Mouse (Mus musculus) right cerebral cortex, adult 18-20 months (tissue): Measurements from ENCODE around the gene Sox10.

Source experiments
- DNase-seq: peaks from one replicate; pipeline ENCODE4 v3.0.0; 2022; ENCODE audit warnings: mixed read lengths

Sox10 gene

DNA sequence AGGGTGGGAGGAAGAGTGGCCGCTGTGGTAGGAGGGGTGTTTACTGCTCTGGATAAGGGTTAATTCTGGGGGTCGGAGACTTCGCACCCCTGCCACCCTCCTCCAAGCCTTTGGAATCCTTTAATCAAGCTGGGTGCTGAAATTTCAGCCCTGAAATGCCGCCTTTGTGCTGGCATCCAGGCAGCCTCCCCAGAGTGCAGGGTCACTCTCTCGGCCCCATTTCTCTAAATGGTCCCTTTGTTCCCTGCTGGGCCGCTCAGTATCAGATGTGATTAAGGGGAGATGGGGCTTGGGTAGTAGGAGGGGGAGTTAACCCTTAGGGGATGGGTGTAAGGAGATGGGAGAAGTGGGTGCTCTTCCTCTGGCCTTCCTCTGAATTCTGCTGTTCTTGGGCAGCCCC lies 12.3 kb downstream of the Sox10 start:
- no peak for DNase-seq

- no peak for DNase-seq
Observed at GRCm38 (mm10) chr15:79151881-79152280, 13.2 kb downstream of the Sox10 start.

DNA sequence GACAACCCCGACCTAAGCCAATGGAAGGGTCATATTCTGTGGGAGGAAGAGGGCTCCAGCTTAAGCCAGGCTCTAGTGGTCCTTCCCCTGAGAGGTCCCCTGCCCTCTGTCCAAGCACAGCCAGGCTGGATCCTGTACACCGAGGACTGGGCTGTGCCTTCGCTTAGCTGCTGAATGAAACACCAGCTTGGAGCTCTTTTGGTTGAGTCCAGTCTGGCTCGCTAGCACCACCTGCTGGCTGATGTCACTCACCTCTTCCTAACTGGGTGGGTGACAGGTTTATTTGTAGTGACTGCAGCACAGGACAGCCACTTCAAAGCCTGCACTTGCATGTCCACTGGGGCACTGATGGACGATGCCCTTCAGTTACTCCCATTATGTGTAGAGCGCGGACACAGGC lies 16.5 kb downstream of the Sox10 start:
- peak; percentile 66 for DNase-seq

GRCm38 (mm10) chr15:79145522-79145921 lies 19.5 kb downstream of the Sox10 start:
- no peak for DNase-seq

- DNase-seq: no peak
Observed at GRCm38 (mm10) chr15:79144021-79144420, 21.0 kb downstream of the Sox10 start.

DNA sequence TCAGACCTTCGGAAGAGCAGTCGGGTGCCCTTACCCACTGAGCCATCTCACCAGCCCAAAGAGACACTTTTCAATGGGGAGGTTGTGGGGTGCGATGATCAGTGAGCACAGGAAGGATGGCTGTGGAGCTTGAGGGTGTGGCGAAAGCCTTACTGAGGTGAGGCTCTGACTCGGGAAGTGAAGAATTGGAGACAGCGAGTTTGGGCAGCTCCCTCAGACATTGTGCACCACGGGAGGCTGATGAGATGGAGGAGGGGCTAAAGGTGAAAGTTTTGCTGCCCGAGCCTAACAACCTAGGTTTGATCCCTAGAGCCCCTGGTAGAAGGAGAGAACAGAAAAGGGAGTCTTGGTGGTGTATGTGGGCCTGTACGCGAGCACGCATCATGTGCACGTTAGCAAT lies 21.7 kb downstream of the Sox10 start:
- DNase-seq: no peak

DNA sequence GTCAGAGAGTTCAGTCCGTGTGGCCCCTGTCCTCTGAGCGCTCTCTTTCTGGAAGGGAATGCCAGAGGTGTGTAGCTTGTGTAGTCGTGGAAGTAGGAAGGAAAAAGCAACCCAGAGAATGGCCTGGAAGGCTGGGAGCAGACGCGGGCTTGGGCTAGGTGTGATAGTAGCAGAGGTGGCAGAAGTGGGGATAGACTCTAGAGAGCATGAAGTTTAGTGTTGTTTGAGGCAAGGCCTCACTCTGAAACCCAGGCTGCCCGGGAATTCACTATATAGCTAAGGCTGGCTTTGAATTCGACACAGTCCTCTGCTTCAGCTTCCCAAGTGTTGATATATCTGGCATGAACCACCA lies 23.5 kb downstream of the Sox10 start:
- DNase-seq: no peak

DNA sequence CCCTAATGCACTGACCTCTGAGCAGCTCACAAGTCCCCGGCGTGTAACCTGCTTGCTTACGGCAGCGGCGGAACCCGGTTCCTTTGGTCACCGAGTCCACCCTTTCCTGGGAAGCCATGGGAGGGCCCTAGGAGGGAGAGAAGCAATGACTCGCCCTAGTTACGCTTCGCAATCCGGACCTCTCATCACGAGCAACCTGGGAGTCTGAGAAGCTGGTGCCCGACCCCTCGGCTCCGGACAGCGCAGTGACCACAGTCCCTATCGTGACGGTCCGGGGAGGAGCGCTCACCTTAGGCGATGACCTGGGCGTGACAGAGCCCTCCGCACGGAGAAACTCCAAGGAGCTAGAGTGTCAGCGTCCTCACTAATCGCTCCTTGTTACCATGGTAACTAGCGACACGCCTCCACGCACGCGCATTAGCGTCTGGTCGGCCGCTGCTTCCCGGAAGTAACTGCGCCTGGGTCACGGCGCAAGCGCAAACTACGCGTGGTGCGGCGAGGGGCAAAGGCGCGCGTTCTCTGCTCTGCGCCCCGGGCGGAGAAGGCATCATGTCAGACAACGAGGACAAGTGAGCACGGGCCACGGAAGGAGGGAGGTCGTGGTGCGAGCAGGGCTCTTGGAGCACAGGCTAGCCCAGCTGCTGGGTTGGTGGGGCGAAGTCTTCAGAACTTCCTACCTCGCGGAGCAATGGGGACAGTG lies 24.0 kb downstream of the Sox10 start, which contains the start of the genes Polr2f and 1700088E04Rik:
TSS of gene Polr2f (plus strand) at position 144 of the 700 bp plus-strand sequence.
TSS of gene 1700088E04Rik (minus strand) at position 388 of the 700 bp plus-strand sequence.
- peak; percentile 96 for DNase-seq

- no peak for DNase-seq
Observed at GRCm38 (mm10) chr15:79139640-79140039, 25.4 kb downstream of the Sox10 start.

- DNase-seq: no peak
Observed at GRCm38 (mm10) chr15:79135783-79136575, 29.1 kb downstream of the Sox10 start.

- DNase-seq: no peak
Observed at GRCm38 (mm10) chr15:79135332-79135731, 29.7 kb downstream of the Sox10 start.

DNA sequence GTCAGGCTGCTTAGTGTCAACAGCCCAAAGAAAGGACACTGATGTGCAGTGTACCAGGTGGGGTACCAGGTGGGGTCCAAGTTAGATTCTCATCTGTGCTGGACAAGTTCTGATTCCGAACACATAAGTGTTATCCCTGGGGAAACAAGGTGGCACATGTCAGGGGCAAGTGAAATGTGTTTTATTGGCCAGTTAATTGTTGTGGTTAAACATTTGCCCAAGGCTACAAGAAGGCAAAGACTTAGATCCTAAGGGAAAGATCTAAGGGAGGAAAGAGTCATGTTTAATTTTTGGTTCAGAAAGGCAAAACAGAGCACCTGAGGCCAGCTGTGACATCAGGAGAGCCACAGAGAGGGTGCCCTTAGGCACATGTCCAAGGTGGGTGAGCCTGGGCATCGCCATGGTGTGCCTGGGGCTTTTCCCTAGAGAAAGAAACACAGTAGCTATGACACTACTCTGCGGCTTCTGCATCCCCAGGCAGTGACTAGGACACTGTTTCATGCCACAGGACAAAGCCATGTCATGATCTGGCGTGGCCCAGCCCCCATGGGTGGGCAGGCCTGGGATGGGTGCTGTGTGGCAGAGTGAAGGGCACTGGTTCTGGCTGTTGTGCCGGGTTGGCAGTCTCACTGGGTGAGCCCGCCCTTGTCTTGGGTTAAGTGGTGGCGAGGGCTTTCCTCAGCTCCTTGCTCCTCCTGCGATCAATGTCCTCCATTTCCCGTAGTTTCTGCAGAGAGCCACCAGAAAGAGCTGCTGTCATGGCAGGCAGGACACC lies 30.4 kb downstream of the Sox10 start:
- DNase-seq: no peak

DNA sequence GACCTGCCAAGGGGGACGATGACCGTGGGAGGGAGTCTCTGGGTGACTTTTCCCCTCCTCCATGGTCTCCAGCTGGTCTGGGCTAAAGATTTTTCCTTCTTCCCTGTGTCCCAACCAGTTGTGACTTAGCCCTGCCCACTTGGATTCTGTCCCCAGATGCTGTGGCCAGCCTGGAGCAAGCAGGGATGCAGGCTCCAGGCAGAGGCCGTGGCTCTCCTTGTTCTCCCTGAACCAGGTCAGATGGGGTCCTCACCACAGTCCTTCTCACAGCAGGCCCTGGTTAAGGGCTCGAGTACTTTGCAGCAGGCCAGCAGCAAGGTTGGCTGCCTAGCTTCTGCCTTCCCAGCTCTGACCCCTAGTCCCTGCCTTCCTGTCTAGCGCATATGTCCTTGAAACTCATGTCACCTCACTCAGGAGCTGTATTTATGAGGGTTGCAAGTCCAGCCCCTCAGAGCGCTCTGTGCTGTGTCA lies 31.8 kb downstream of the Sox10 start:
- no peak for DNase-seq

DNA sequence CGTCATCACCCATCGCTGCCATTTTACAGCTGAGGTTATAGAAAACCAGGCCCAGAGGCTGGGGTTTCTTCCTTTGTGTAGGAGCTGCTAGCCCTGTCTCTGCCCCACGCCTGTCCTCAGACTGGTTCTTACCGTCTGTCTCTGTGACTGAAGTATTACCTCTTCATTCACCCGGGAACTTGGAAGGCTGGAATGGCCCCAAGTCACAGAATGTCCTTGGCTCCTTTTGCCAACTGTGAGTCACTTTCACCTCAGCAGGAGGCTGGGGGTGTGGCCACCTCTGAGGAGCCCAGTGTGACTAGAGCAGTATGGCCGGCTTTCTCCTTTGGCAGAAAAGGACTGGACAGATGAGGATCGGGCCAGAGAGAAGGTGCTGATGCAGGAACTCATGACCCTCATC lies 33.6 kb downstream of the Sox10 start:
- DNase-seq: no peak

DNA sequence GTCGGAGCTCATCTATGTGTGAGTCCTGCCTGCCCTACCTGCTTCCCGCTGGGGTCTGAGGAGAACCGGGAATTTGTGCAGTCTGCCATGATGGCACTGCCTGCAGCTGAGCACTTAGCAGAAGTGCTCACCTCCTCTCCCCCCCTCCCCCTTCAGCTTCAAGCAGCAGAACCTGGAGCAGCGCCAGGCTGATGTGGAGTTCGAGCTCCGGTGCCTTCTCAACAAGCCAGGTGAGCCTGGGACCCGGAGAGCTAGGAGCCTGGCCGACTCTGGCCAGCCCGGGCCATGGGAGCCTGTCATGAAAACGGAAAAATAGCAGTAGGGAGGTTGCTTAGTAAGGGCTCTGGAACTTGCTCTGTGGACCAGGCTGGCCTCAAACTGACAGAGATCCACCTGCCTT lies 34.3 kb downstream of the Sox10 start:
- DNase-seq: no peak

DNA sequence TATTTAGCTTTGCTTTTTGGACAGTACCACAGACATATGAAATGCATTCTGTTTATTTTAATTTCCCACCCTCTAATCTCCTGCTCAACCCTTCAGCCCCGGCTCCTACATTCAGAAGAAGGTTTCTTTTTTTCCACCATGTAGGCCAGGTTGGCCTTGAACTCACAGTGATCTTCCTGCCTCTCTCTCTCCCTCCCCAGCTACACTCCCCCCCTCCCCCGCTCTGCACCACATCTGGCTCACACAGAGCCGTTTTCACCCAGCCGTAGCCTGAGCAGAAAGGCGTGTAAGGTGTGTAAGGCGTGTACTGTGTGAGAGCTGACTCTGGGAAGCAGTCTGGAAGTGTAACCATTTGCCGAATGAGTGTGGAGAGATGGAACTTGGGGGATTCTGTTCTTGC lies 35.7 kb downstream of the Sox10 start:
- no peak for DNase-seq

- DNase-seq: no peak
Observed at GRCm38 (mm10) chr15:79128208-79128607, 36.8 kb downstream of the Sox10 start.

DNA sequence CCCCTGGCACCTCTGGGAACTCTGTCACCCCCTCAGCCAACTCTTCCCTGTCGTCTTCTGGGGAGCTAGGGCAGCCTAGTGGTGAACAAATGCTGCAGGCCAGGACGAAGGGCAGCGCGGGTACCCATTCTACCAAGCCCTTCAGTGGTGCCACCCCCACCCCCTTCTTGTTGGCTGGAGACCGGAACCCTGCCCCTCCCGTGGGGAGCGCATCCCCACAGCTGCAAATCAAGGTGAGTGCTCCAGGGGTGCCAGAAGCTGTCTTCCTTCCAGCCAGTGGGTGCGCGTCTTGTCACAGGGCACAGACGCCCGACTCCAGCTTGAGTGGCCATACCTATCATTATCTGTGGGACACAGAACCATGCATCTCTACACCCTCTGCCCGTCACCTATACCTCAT lies 37.9 kb downstream of the Sox10 start:
- no peak for DNase-seq

- DNase-seq: no peak
Observed at GRCm38 (mm10) chr15:79126217-79126932, 38.7 kb downstream of the Sox10 start.

- DNase-seq: no peak
Observed at GRCm38 (mm10) chr15:79124331-79124875, 40.6 kb downstream of the Sox10 start.

GRCm38 (mm10) chr15:79123751-79124150 lies 41.3 kb downstream of the Sox10 start:
- DNase-seq: no peak

DNA sequence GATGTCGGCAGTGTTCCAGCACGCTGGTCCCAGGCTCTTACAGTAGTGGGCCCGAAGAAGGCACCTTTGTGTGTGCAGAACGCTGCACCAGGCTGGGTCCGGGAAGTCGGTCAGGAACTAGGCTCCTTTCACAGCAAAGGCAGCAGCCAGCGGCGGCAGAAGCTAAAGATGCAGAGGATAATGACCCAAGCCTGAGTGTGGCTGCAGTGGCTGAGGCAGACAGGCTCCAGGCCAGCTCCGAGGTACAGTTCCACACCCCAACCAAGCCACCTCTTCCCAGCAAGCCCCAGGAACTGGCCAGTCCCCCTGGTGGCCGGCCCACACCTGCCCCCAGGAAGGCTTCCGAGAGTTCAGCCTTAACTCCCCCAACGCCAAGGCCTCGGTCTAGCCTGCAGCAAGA lies 42.5 kb downstream of the Sox10 start:
- no peak for DNase-seq
